Mouse (Mus musculus) thymus, postnatal 4 days (tissue): ENCODE data around the gene Tnfsfm13.

Experiments used
- DNase-seq: peaks from one replicate; pipeline ENCODE4 v3.0.0; 2021

Tnfsfm13 gene

DNA sequence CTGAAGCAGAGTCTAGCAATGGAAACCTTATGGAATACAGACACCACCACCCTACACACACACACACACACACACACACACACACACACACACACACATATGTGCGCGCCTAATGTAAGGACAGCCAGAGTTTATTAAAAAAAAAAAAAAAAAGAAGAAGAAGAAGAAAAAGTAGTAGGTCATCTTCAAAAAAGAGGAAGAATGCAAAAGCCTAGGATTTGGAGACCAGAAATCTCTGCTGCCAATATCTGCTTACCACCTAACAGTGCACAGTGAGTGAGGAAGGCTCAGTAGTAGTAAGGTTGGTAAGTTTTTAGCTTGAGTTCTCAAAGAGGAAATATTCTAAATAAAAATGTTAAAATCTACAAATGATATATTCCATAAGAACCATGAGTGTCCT is 16.8 kb downstream of the Tnfsfm13 start:
- no peak for DNase-seq

- peak; percentile 98 for DNase-seq
Observed at GRCm38 (mm10) chr11:69672211-69672706, 23.6 kb downstream of the Tnfsfm13 start, which contains the start of gene Eif4a1. Gene Eif4a1 (minus strand): TSS chr11:69672423.

DNA sequence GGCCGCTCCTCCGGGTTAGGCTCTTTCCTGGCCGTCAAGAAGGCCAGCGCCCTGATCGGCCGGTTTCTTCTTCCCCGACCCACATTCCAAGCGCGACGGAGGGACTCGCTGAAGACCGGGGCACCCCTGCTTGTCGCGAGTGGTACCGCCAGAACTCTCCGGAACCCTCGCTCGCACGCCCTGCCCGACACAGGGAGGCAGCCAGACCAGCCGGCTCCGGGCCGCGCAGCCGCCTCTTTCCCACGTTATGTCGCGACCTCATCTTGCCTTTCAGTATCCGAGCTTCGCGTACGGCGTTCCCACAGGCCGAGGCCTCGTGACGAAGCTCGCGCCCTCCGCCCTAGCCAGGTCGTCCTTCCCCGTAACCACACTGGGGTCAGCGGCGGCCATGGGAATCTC is 24.2 kb downstream of the Tnfsfm13 start:
- no peak for DNase-seq

- DNase-seq: peak; percentile 99
Observed at GRCm38 (mm10) chr11:69670786-69671725, 24.8 kb downstream of the Tnfsfm13 start.

DNA sequence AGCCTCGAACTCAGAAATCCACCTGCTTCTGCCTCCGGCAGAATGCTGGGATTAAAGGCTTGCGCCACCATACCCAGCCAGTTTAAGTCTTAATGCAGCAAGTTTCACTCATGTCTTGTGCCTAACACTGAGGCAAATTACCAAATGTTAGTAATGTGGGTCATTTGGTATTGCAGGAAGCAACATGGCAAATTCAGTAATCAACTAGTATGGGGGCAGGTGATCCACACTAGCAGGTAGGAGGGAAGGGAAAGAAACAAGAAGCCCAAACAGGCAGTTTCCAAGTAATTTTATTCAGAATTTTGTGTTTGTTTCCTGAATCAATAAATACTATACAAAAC is 29.3 kb downstream of the Tnfsfm13 start:
- DNase-seq: no peak

DNA sequence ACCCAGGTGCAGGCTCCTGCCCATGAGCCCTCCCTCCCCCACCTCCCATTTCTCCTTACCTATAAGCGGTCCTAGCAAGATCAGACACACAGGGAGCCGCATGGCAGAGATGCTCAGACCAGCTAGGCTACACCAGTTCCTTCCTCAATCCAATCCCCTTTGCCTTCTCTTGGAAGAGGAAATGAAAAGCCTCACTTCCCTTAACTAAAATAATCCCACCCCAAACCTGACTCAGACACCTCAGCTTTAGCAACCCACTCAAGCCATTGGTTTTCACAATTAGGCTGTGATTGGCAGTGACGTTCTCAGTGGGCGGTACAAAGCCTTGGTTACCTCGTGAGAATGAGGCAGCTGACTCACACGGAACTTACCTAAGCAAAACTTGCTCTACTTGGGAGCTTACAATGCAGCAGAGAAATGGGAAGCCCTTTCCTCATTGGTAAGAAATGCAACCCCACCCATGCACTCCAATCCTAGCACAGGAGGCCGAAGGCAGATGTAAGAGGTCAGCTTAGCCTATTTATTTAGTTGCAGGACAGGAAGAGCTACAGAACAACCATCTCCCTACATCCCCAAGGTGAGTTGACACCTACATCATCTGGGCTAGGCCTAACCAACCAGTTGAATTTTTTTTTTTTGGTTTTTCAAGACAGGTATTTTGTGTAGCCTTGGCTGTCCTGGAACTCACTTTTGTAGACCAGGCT is 29.8 kb downstream of the Tnfsfm13 start, which contains the start of gene Cd68:
Cd68 (minus strand) TSS at position 193 of the 704 bp plus-strand sequence.
- peak; percentile 57 for DNase-seq

DNA sequence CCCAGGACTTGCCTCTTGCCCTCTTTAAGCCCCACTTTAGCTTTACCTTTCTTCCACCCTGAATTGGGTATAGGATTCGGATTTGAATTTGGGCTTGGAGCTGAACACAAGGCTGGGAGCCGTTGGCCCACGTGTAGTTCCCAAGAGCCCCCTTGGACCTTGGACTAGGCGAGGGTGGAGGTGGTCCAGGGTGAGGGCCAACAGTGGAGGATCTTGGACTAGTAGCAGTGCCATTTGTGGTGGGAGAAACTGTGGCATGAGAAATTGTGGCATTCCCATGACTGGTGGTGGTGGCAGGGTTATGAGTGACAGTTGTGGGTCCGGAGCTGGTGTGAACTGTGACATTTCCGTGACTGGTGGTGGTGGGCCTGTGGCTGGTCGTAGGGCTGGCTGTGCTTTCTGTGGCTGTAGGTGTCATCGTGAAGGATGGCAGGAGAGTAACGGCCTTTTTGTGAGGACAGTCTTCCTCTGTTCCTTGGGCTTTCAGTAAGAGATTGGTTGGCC is 30.4 kb downstream of the Tnfsfm13 start:
- DNase-seq: no peak

DNA sequence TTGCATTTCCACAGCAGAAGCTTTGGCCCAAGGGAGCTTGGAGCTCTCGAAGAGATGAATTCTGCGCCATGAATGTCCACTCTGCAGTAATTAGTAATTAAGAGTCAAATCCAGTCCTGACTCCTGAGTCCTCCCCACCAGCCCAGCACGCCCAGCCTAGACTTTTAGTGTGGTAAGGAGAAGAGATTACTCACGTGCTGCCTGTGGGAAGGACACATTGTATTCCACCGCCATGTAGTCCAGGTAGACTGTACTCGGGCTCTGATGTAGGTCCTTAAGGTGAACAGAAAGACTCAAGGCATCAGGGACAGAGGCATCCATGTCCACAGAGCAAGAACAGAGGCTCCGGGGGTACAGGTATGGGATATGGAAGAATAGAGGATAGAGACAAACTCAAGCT is 31.1 kb downstream of the Tnfsfm13 start:
- no peak for DNase-seq

DNA sequence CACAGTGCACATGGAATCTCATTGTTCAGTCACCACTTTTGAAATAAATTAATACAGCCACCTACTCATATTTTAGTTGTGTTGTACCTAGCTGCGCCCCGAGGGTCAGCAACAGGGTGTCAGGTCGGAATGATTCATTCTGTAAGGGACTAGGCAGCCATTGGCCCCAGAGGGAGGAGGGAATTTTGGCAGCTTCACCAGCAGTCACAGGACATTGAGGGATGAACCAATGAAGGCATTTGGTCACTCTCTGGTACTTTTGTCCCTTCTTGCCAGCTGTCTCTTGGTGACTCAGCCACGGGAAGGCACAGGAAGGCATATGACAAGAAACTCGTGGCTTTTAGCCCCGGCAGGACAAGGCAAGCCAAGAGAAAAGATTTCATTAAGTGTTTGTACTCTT is 32.1 kb downstream of the Tnfsfm13 start:
- no peak for DNase-seq

- no peak for DNase-seq
Observed at GRCm38 (mm10) chr11:69662967-69663671, 32.8 kb downstream of the Tnfsfm13 start.

- DNase-seq: peak; percentile 94
Observed at GRCm38 (mm10) chr11:69662213-69662966, 33.5 kb downstream of the Tnfsfm13 start, which contains the start of gene Mpdu1. Gene Mpdu1 (minus strand): TSS chr11:69662642.

GRCm38 (mm10) chr11:69661221-69661881 is 34.5 kb downstream of the Tnfsfm13 start:
- DNase-seq: no peak

GRCm38 (mm10) chr11:69657462-69657881 is 38.4 kb downstream of the Tnfsfm13 start:
- no peak for DNase-seq

GRCm38 (mm10) chr11:69656617-69657461 is 39.1 kb downstream of the Tnfsfm13 start:
- peak; percentile 73 for DNase-seq

DNA sequence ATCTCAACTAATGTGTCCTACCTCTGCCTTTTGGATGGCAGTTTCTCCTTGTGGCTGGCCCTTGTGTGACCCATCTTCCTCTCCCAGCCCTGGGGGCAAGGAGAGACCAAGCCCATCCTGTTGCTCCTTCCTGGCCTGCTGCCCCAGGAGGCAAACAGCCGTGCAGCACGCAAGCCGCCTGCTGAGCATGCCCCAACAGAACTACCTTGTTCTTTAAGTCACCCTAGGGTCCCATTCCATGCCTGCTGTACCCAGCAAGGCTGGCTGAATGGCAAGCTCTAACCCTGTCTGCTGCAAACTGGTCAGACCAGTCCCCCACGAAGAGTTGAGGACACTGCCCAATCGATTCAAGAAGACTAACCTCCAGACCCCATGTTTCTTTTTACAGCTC is 39.8 kb downstream of the Tnfsfm13 start:
- DNase-seq: no peak

GRCm38 (mm10) chr11:69655264-69656064 is 40.4 kb downstream of the Tnfsfm13 start, which contains the start of gene Sox15:
Gene Sox15 (plus strand): TSS chr11:69655314.
- DNase-seq: peak; percentile 67

- DNase-seq: no peak
Observed at GRCm38 (mm10) chr11:69654760-69655159, 41.1 kb downstream of the Tnfsfm13 start.

DNA sequence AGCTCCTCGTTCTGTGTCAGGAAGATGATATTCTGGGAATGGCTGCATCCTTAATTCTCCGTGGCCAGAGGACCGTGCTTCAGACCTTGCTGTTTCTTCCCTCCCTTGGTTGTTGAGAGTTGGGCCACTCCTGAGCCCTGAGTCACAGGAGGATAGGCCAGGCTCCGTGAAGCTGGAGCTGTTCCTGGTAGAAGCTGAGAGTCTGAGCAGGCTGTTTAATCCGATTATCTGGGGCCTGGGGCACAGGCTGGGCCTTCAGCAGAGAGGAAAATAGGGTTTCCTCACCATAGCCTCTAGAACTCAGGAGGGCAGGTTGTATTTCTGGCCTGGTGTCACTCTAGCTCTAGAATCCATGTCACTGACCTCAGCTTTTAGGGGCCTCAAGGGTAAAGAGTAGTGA is 42.5 kb downstream of the Tnfsfm13 start:
- no peak for DNase-seq

GRCm38 (mm10) chr11:69645860-69646259 is 50.0 kb downstream of the Tnfsfm13 start:
- DNase-seq: no peak
